Mouse (Mus musculus) E14TG2a.4 (cell line): ENCODE measurements around the gene March7.

Source experiments
- CTCF ChIP-seq: conservative IDR thresholded peaks from 2 replicates; pipeline ENCODE4 v1.5.1; 2014; ENCODE audit warnings: low read length
- NANOG ChIP-seq: IDR thresholded peaks from 2 replicates; pipeline ENCODE4 v1.6.1; 2014; ENCODE audit warnings: borderline replicate concordance, low read length, mixed read lengths
- POU5F1 ChIP-seq: IDR thresholded peaks from 2 replicates; pipeline ENCODE4 v1.6.1; 2014; ENCODE audit warnings: low read length, borderline replicate concordance

- no peak for TF ChIP-seq CTCF
- TF ChIP-seq NANOG = no peak
- no peak for TF ChIP-seq POU5F1
These were observed 60.3 kb downstream of the March7 start for GRCm38 (mm10) chr2:60269856-60270479.
